Mouse (Mus musculus) lung, embryonic 15.5 days (tissue): ENCODE results near the gene Tmem156. TPM values are rescaled to one million over a fixed set of nuclear protein-coding genes. Genes with fewer than 3 reads are reported as not detected.
"Not testable (repeated sequence)": the region's sequence is repeated elsewhere in the genome, so short reads cannot be mapped to it uniquely, and the experiment has no call there.

Source experiments
- ATAC-seq: fragments of 200-750 bp; cut with Nextera tagmentation; 2 replicates; pipeline ENCODE4 v1.8.0; 2017; ENCODE audit warnings: moderate number of reproducible peaks, borderline replicate concordance; ENCODE audit not compliant: low FRiP score, low TSS enrichment; ENCODE audit errors: extremely low read depth
- H3K27ac ChIP-seq: fragments of 300-500 bp; sonication (generic); 2 replicates; pipeline ENCODE4 v1.5.1; 2015; ENCODE audit warnings: moderate library complexity, mild to moderate bottlenecking, inconsistent platforms
- H3K27me3 ChIP-seq: fragments of 300-500 bp; sonication (generic); 2 replicates; pipeline ENCODE4 v1.6.1; 2015; ENCODE audit warnings: inconsistent platforms
- H3K36me3 ChIP-seq: fragments of 300-500 bp; sonication (generic); 2 replicates; pipeline ENCODE4 v1.6.1; 2015; ENCODE audit warnings: inconsistent platforms
- H3K4me1 ChIP-seq: fragments of 300-500 bp; sonication (generic); 2 replicates; pipeline ENCODE4 v1.6.1; 2015; ENCODE audit warnings: inconsistent platforms
- H3K4me2 ChIP-seq: fragments of 300-500 bp; sonication (generic); 2 replicates; pipeline ENCODE4 v1.6.1; 2015; ENCODE audit warnings: inconsistent platforms, mild to moderate bottlenecking, moderate library complexity
- H3K4me3 ChIP-seq: fragments of 300-500 bp; sonication (generic); 2 replicates; pipeline ENCODE4 v1.5.1; 2015; ENCODE audit warnings: mild to moderate bottlenecking, inconsistent platforms
- H3K9ac ChIP-seq: fragments of 300-500 bp; sonication (generic); 2 replicates; pipeline ENCODE4 v1.6.1; 2015; ENCODE audit warnings: inconsistent platforms
- H3K9me3 ChIP-seq: fragments of 300-500 bp; sonication (generic); 2 replicates; pipeline ENCODE4 v1.6.1; 2016; ENCODE audit warnings: inconsistent platforms
- WGBS: fragments of 180-500 bp; shearing (Covaris S2); methylation state at CpG from one replicate; pipeline ENCODE4 v1.1.7; 2015; 5-methylcytosine and 5-hydroxymethylcytosine counted together
- polyA plus RNA-seq: library from polyadenylated mRNA; unstranded; fragments of >200 nt; fragmentation: Nextera tagmentation; extraction: Ambion mirVana; gene quantifications from 2 replicates; pipeline ENCODE4 v1.2.1, GENCODE M21; 2015

Gene Tmem156
- polyA plus RNA-seq, 1 experiment from 2014 or later = 0.50 TPM

- no peaks in the 10 kb centered on the region for H3K27me3 ChIP-seq
- peaks cover 12% of the 10 kb centered on the region; the same call in 1 of the 2 replicates for H3K36me3 ChIP-seq
- no peak for ATAC-seq
- WGBS = 59% methylated on average over 6 of the region's 6 CpGs
- no peak overlapping the region for H3K9ac ChIP-seq
- no peaks in the 10 kb centered on the region for H3K9me3 ChIP-seq
- H3K4me1 ChIP-seq = peaks cover 18% of the 10 kb centered on the region; the same call in 1 of the 2 replicates
- H3K27ac ChIP-seq = peak overlapping the region; percentile 41
- H3K4me2 ChIP-seq = no peak overlapping the region
- no peak overlapping the region for H3K4me3 ChIP-seq
Observed at GRCm38 (mm10) chr5:65113323-65113722, 21.4 kb upstream of the Tmem156 start.

- Histone ChIP-seq H3K36me3 (peaks cover 12% of the 10 kb centered on the region; the same call in 1 of the 2 replicates), H3K27ac (peak overlapping the region; percentile 41), H3K4me1 (peaks cover 23% of the 10 kb centered on the region; the same call in 1 of the 2 replicates)
- H3K9ac ChIP-seq, H3K9me3 ChIP-seq, ATAC-seq, H3K4me2 ChIP-seq, H3K27me3 ChIP-seq, H3K4me3 ChIP-seq: not testable (repeated sequence)
- WGBS = 21% methylated on average over 3 of the region's 3 CpGs
Observed at GRCm38 (mm10) chr5:65112225-65112624, 20.3 kb upstream of the Tmem156 start.

- peak overlapping the region; percentile 88 for H3K4me3 ChIP-seq
- H3K4me2 ChIP-seq = peak overlapping the region; percentile 76
- no peaks in the 10 kb centered on the region for H3K9me3 ChIP-seq
- 2% methylated on average over 27 of the region's 42 CpGs for WGBS
- H3K27ac ChIP-seq = peak overlapping the region; percentile 88
- H3K36me3 ChIP-seq = no peaks in the 10 kb centered on the region
- H3K27me3 ChIP-seq = no peaks in the 10 kb centered on the region
- ATAC-seq = no peak; the same call in none of the 2 replicates
- peak overlapping the region; percentile 88 for H3K9ac ChIP-seq
- peaks cover 26% of the 10 kb centered on the region for H3K4me1 ChIP-seq
Observed at GRCm38 (mm10) chr5:65107773-65108432, 16.0 kb upstream of the Tmem156 start.

- Histone ChIP-seq H3K4me2 (peak within 1 kb of the TSS; percentile 76), H3K9ac (peak within 1 kb of the TSS; percentile 88), H3K36me3 (no peaks in the 10 kb centered on the region), H3K9me3 (no peaks in the 10 kb centered on the region), H3K27ac (peak within 1 kb of the TSS; percentile 88), H3K27me3 (no peaks in the 10 kb centered on the region), H3K4me3 (peak within 1 kb of the TSS; percentile 88), H3K4me1 (peaks cover 31% of the 10 kb centered on the region)
- peak; percentile 95 for ATAC-seq
- 3% methylated on average over 52 of the region's 56 CpGs for WGBS
Observed at GRCm38 (mm10) chr5:65106876-65107772, 15.2 kb upstream of the Tmem156 start, which contains the start of gene Klhl5. Gene Klhl5, plus strand, starts transcription at chr5:65107539.

GRCm38 (mm10) chr5:65102641-65103042 lies 10.7 kb upstream of the Tmem156 start:
- Histone ChIP-seq H3K27ac (peak overlapping the region; percentile 34), H3K36me3 (no peaks in the 10 kb centered on the region), H3K27me3 (no peaks in the 10 kb centered on the region), H3K4me2 (no peak overlapping the region), H3K9ac (no peak overlapping the region), H3K4me1 (peaks cover 16% of the 10 kb centered on the region; the same call in 1 of the 2 replicates), H3K4me3 (no peak overlapping the region), H3K9me3 (no peaks in the 10 kb centered on the region)
- no peak for ATAC-seq
- 30% methylated on average over 10 of the region's 10 CpGs for WGBS

- H3K9ac ChIP-seq = no peak overlapping the region
- H3K9me3 ChIP-seq = no peaks in the 10 kb centered on the region
- peaks cover 20% of the 10 kb centered on the region; the same call in 1 of the 2 replicates for H3K4me1 ChIP-seq
- WGBS = 55% methylated on average over 3 of the region's 3 CpGs
- no peak overlapping the region for H3K4me2 ChIP-seq
- no peaks in the 10 kb centered on the region for H3K27me3 ChIP-seq
- ATAC-seq = no peak
- H3K36me3 ChIP-seq = no peaks in the 10 kb centered on the region
- H3K27ac ChIP-seq = peak overlapping the region; percentile 34; the same call in 1 of the 2 replicates
- H3K4me3 ChIP-seq = no peak overlapping the region
Observed at GRCm38 (mm10) chr5:65102026-65102640, 10.2 kb upstream of the Tmem156 start.

GRCm38 (mm10) chr5:65101621-65102020 lies 9.7 kb upstream of the Tmem156 start:
- Histone ChIP-seq H3K4me3 (no peak overlapping the region), H3K9ac (no peak overlapping the region), H3K4me1 (peaks cover 19% of the 10 kb centered on the region; the same call in 1 of the 2 replicates), H3K27me3 (no peaks in the 10 kb centered on the region), H3K36me3 (no peaks in the 10 kb centered on the region), H3K27ac (0 out of 2 replicates have a peak overlapping the region, but pooled peaks have one; percentile 34), H3K4me2 (no peak overlapping the region), H3K9me3 (no peaks in the 10 kb centered on the region)
- ATAC-seq = no peak
- 84% methylated on average over 6 of the region's 6 CpGs for WGBS

GRCm38 (mm10) chr5:65101209-65101608 lies 9.3 kb upstream of the Tmem156 start:
- Histone ChIP-seq H3K27me3 (no peaks in the 10 kb centered on the region), H3K27ac (no peak overlapping the region), H3K4me1 (peaks cover 18% of the 10 kb centered on the region; the same call in 1 of the 2 replicates), H3K9ac (no peak overlapping the region), H3K36me3 (no peaks in the 10 kb centered on the region), H3K4me3 (no peak overlapping the region), H3K9me3 (no peaks in the 10 kb centered on the region), H3K4me2 (no peak overlapping the region)
- ATAC-seq = no peak
- 72% methylated on average over 5 of the region's 5 CpGs for WGBS

GRCm38 (mm10) chr5:65100002-65100401 lies 8.1 kb upstream of the Tmem156 start:
- no peaks in the 10 kb centered on the region for H3K9me3 ChIP-seq
- no peak overlapping the region for H3K4me3 ChIP-seq
- H3K4me1 ChIP-seq = peaks cover 18% of the 10 kb centered on the region; the same call in 1 of the 2 replicates
- no peaks in the 10 kb centered on the region for H3K36me3 ChIP-seq
- WGBS = 81% methylated on average over 11 of the region's 11 CpGs
- ATAC-seq = no peak
- H3K27me3 ChIP-seq = no peaks in the 10 kb centered on the region
- no peak overlapping the region for H3K27ac ChIP-seq
- H3K4me2 ChIP-seq = no peak overlapping the region
- no peak overlapping the region for H3K9ac ChIP-seq

GRCm38 (mm10) chr5:65097457-65097856 lies 5.5 kb upstream of the Tmem156 start:
- peak overlapping the region; percentile 58 for H3K27ac ChIP-seq
- H3K4me1 ChIP-seq = peaks cover 17% of the 10 kb centered on the region; the same call in 1 of the 2 replicates
- no peak overlapping the region for H3K9ac ChIP-seq
- H3K36me3 ChIP-seq = no peaks in the 10 kb centered on the region
- no peak for ATAC-seq
- 68% methylated on average over 5 of the region's 5 CpGs for WGBS
- H3K9me3 ChIP-seq = no peaks in the 10 kb centered on the region
- H3K27me3 ChIP-seq = no peaks in the 10 kb centered on the region
- H3K4me2 ChIP-seq = no peak overlapping the region
- no peak overlapping the region for H3K4me3 ChIP-seq

- H3K36me3 ChIP-seq = no peaks in the 10 kb centered on the region
- H3K4me2 ChIP-seq = no peak overlapping the region
- H3K4me1 ChIP-seq = peaks cover 15% of the 10 kb centered on the region; the same call in 1 of the 2 replicates
- ATAC-seq = no peak
- 41% methylated on average over 3 of the region's 3 CpGs for WGBS
- H3K27ac ChIP-seq = no peak overlapping the region
- H3K4me3 ChIP-seq = no peak overlapping the region
- no peaks in the 10 kb centered on the region for H3K9me3 ChIP-seq
- H3K27me3 ChIP-seq = no peaks in the 10 kb centered on the region
- H3K9ac ChIP-seq = no peak overlapping the region
Observed at GRCm38 (mm10) chr5:65096805-65097204, 4.9 kb upstream of the Tmem156 start.
